Mouse (Mus musculus) cerebellum, adult 2 months (tissue): ENCODE measurements around the gene Olfr457. TPM values are rescaled to one million over a fixed set of nuclear protein-coding genes. Genes with fewer than 3 reads are reported as not detected.

Source experiments
- DNase-seq, 2 experiments: peaks; one replicate each; pipeline ENCODE4 v3.0.0; 2021
- H3K27ac ChIP-seq: fragments of 200-500 bp; 2 replicates; pipeline ENCODE4 v1.5.1; 2012; ENCODE audit warnings: low read length, control low read depth, inconsistent platforms; ENCODE audit not compliant: insufficient read depth
- H3K27me3 ChIP-seq: fragments of 200-500 bp; 2 replicates; pipeline ENCODE4 v1.6.1; 2012; ENCODE audit warnings: inconsistent platforms, mild to moderate bottlenecking, low read length, moderate library complexity; ENCODE audit not compliant: control insufficient read depth, insufficient read depth
- H3K4me1 ChIP-seq: fragments of 200-500 bp; 2 replicates; pipeline ENCODE4 v1.6.1; 2011; ENCODE audit warnings: low read length; ENCODE audit not compliant: control insufficient read depth, insufficient read depth
- H3K4me3 ChIP-seq: fragments of 200-500 bp; replicated peaks from 2 replicates; pipeline ENCODE3; 2011; ENCODE audit warnings: mild to moderate bottlenecking, low read depth, low read length, control low read depth; ENCODE audit not compliant: insufficient read depth
- CTCF ChIP-seq: fragments of 200-500 bp; IDR thresholded peaks from 2 replicates; pipeline ENCODE4 v1.5.1; 2011; ENCODE audit warnings: low read depth, mild to moderate bottlenecking, control low read depth, low read length, moderate library complexity, borderline replicate concordance; ENCODE audit not compliant: insufficient read depth
- POLR2A ChIP-seq: fragments of 200-500 bp; IDR thresholded peaks from 2 replicates; pipeline ENCODE4 v1.6.1; 2011; ENCODE audit warnings: low read length, control low read depth, borderline replicate concordance; ENCODE audit not compliant: insufficient read depth
- WGBS: fragments of 180-500 bp; shearing (Covaris S2); methylation state at CpG from one replicate; pipeline ENCODE4 v1.1.7; 2018; 5-methylcytosine and 5-hydroxymethylcytosine counted together
- polyA plus RNA-seq: library from polyadenylated mRNA; depleted of rRNA; stranded (reverse); fragments of >200 nt; gene quantifications from 2 replicates; pipeline ENCODE4 v1.2.3, GENCODE M21; 2012

Gene Olfr457
- polyA plus RNA-seq, 1 experiment: not detected

DNA sequence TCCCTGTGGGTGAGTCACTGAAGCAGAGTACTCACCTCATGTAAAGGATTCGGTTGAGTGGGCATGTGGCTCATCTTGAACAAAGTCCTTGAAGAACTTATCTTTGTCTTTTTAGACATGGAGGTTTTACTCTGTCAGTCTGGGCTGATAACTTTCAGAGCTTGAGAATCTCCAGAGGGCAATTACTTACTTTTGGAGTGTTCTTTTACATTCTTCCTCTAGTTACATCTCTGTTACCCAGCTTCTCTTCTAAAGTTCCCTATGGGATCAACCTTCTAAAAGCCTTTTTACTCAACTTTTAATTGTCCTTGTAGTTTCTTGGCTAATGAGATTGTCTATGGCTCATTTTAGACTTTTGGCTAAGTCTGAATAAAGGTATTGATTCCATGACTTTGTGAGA is 11.0 kb downstream of the Olfr457 start, which contains the start of gene Olfr458:
Gene Olfr458 (minus strand): TSS at position 101 of the 400 bp plus-strand sequence.
- no peaks in the 10 kb centered on the region for H3K27me3 ChIP-seq
- WGBS: 79% methylated on average over 1 of the region's 1 CpGs
- H3K4me1 ChIP-seq: no peaks in the 10 kb centered on the region
- DNase-seq: no peak
- TF ChIP-seq CTCF: no peak
- TF ChIP-seq POLR2A: no peak
- H3K27ac ChIP-seq: no peak within 1 kb of the TSS
- H3K4me3 ChIP-seq: no peak within 1 kb of the TSS

DNA sequence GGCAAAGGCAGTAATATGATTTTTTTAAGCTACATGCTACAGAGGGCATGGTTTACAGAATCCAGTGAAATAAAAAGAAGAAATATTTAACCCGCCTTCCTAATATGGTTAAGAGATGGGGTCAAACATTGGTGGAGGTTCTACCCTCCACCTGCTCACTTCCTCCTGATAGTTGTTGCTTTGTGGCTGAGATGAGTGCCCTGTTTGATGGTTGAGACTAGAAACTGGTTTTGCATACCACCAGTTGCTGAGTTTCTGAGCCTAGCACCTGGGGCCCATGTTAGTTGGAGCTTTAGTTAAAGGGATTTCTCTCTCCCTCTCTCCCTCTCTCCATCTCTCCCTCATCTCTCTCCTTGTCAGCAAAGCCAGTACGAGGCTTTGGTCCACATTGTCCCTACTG is 28.8 kb downstream of the Olfr457 start:
- Histone ChIP-seq H3K4me1 (no peaks in the 10 kb centered on the region), H3K27ac (no peak overlapping the region), H3K27me3 (no peaks in the 10 kb centered on the region), H3K4me3 (no peak overlapping the region)
- no peak for TF ChIP-seq POLR2A
- no peak for TF ChIP-seq CTCF
- DNase-seq: no peak
- whole genome bisulfite sequencing: 69% methylated on average over 2 of the region's 2 CpGs

DNA sequence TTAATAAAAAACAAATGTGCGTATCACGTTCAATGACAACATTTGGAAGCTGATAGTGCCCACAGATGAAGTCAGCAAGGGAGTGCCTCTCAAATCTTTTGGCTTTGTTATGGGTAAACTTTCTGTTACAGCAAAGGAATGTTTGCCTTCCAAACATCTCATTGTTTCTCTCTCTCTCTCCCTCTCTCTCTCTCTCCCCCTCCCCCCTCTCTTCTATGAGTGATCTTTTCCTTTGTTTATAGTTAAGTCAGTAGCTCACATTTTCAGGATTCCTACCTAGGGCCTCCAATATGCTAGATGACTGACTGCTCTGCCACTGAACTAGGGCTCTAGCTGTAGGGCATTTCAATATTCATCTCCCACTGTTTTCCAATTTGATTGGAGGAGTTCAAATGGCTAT is 31.6 kb downstream of the Olfr457 start:
- DNase-seq: no peak
- WGBS: 80% methylated on average over 2 of the region's 2 CpGs
- Histone ChIP-seq H3K27me3 (no peaks in the 10 kb centered on the region), H3K4me3 (no peak overlapping the region), H3K27ac (no peak overlapping the region), H3K4me1 (no peaks in the 10 kb centered on the region)
- TF ChIP-seq POLR2A: no peak
- no peak for TF ChIP-seq CTCF

- no peak overlapping the region for H3K27ac ChIP-seq
- DNase-seq: no peak
Observed at GRCm38 (mm10) chr6:42441395-42441794, 34.7 kb downstream of the Olfr457 start.

DNA sequence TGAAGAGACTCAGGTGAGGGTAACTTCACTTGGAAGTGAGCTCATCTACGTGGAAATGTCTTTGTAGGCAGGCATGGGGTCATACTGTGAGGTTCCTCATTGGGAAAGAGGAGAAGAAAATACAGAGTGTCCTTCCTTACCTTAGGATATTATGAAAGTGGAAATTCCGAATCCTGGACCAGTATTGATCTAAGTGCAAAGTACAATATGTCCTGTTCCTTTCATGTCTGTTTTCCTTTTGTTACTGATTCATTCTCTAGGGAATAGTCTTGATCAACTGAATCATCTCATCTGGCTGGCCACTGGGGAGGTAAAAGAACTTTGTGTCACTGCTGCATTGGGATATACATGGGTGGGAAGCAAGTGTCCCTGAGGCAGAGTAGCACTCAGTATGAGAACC is 40.6 kb downstream of the Olfr457 start:
- Histone ChIP-seq H3K27me3 (no peaks in the 10 kb centered on the region), H3K27ac (no peak overlapping the region), H3K4me3 (no peak overlapping the region), H3K4me1 (no peaks in the 10 kb centered on the region)
- 71% methylated on average over 2 of the region's 2 CpGs for WGBS
- DNase-seq: no peak
- TF ChIP-seq POLR2A: no peak
- no peak for TF ChIP-seq CTCF

More at GRCm38 (mm10) chr6:42441395-42441794, 34.7 kb downstream of the Olfr457 start:
- no peak for TF ChIP-seq CTCF
- no peak for TF ChIP-seq POLR2A
- Histone ChIP-seq H3K4me3 (no peak overlapping the region), H3K27me3 (no peaks in the 10 kb centered on the region), H3K4me1 (no peaks in the 10 kb centered on the region)
- 68% methylated on average over 2 of the region's 2 CpGs for WGBS

- TF ChIP-seq CTCF (no peak), POLR2A (no peak)
- no peak within 1 kb of the TSS for H3K27ac ChIP-seq
- no peaks in the 10 kb centered on the region for H3K27me3 ChIP-seq
- DNase-seq: no peak
- no peak within 1 kb of the TSS for H3K4me3 ChIP-seq
- WGBS: 66% methylated on average over 6 of the region's 6 CpGs
- no peaks in the 10 kb centered on the region for H3K4me1 ChIP-seq
Observed at GRCm38 (mm10) chr6:42434446-42434845, 41.7 kb downstream of the Olfr457 start, which contains the start of gene Tas2r126. TSS of gene Tas2r126 (plus strand) at chr6:42434535.

DNA sequence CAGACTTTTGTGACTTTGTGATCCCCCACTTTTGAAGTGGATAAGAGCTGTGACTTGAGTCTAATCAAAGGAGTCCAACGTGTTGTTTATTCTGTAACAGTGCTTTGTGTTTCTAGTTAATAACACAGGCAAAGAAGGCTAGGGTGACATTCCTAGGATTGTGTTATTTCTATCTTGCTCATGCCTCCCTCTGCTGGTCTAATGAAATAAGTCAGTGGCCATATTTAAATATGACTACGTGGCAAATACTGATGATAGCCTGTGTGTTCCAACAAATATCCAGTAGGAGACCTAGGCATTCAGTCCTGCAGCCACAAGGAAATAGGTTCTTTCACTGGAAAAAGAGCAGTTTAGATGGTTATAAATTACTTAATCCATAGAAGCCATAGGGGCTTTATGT is 42.6 kb downstream of the Olfr457 start:
- WGBS: 62% methylated on average over 2 of the region's 2 CpGs
- DNase-seq: no peak
- no peak overlapping the region for H3K4me3 ChIP-seq
- TF ChIP-seq CTCF: no peak
- TF ChIP-seq POLR2A: no peak
- no peaks in the 10 kb centered on the region for H3K27me3 ChIP-seq
- no peak overlapping the region for H3K27ac ChIP-seq
- H3K4me1 ChIP-seq: no peaks in the 10 kb centered on the region

GRCm38 (mm10) chr6:42426337-42426736 is 49.8 kb downstream of the Olfr457 start:
- 88% methylated on average over 4 of the region's 4 CpGs for WGBS
- DNase-seq: no peak
- H3K27me3 ChIP-seq: no peaks in the 10 kb centered on the region
- no peak overlapping the region for H3K27ac ChIP-seq
- TF ChIP-seq POLR2A: no peak
- peaks cover 4% of the 10 kb centered on the region; the same call in 1 of the 2 replicates for H3K4me1 ChIP-seq
- H3K4me3 ChIP-seq: no peak overlapping the region

DNA sequence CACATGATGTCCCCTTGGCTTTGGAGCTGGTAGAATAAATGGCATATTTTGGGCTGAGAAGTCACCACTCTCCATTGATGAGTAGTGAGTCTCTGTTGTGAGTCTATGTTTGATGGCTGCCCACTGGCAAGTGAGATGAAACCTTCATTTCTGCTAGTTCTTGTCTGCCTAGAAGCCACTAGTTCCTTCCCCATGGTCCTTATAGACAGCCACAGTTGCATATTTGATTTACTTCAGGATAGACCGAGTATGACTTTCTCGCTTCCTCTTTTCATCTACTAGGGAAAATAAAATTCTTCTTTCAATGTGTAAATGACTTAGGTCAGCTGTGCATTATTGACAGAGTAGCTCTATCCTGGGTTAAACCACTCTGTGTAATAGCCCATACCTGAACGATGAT is 51.7 kb downstream of the Olfr457 start:
- H3K27me3 ChIP-seq: no peaks in the 10 kb centered on the region
- DNase-seq: no peak
- no peak overlapping the region for H3K4me3 ChIP-seq
- 97% methylated on average over 3 of the region's 3 CpGs for WGBS
- TF ChIP-seq CTCF (no peak), POLR2A (no peak)
- H3K27ac ChIP-seq: no peak overlapping the region
- H3K4me1 ChIP-seq: peaks cover 4% of the 10 kb centered on the region; the same call in 1 of the 2 replicates
